Mouse (Mus musculus): Measurements from ENCODE around the gene Hscb. TPM values are rescaled to one million over a fixed set of nuclear protein-coding genes. Genes with fewer than 3 reads are reported as not detected.
"Not testable (repeated sequence)": the region's sequence is repeated elsewhere in the genome, so short reads cannot be mapped to it uniquely, and the experiment has no call there.

The Hscb gene
- 21.6 and 23.2 TPM in 2 replicates for polyA plus RNA-seq (2015; fragmentation: Nextera tagmentation; extraction: Ambion mirVana)

DNA sequence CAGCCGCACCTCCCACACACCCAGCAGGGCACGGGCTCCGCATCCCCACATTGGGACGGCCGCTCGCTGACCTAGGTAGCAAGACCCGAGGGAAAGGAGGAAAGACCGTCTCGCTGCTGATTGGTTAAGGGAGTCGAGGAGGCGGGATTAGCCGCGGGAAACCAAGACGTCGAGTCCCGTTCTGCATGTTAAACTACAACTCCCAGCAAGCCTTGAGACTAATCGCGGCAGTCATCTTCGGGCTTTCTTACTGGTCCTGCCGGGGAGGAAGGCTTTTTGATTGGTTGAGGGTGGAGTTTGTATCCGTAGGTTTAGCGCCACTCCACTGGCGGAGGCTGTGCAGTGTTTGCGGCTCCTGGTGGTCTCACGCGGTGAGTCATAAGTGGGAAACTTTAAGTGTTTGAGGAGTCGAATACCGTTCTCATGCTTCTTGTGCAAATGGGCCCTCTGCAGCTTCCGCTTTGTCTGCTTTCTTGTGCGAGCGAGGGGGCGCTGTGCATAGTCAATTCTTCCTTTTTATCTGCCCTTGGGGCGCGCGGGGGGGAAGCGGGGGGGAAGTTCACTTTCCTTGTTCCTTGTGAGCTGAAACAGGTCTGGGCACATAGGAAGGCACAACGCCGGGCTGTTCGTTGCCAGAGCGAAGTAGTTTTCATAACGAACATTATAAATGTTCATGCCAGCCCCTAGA is at the start of gene Hscb, which contains the start of gene Chek2:
Hscb (minus strand) TSS at position 100 of the 688 bp plus-strand sequence.
Chek2 (plus strand) TSS at position 302 of the 688 bp plus-strand sequence.
- ATAC-seq (ENCODE audit: low FRiP score, low TSS enrichment) = peak; percentile 98
- Histone ChIP-seq H3K36me3 (ENCODE audit: control insufficient read depth, insufficient read depth, low read length) (no peaks in the 10 kb centered on the region), H3K4me2 (replicated peaks; ENCODE audit: low read depth) (peak within 1 kb of the TSS; percentile 95), H3K27me3 (ENCODE audit: control insufficient read depth, insufficient read depth, low read length) (no peaks in the 10 kb centered on the region), H3K9ac (ENCODE audit: low read length) (peak within 1 kb of the TSS; percentile 73), H3K27ac (replicated peaks) (peak within 1 kb of the TSS; percentile 84), H3K4me1 (replicated peaks; ENCODE audit: control insufficient read depth, insufficient read depth) (peaks cover 3% of the 10 kb centered on the region; the same call in 1 of the 2 replicates), H3K4me3 (ENCODE audit: low read depth, low read length) (peak within 1 kb of the TSS; percentile 75), H3K9me3 (ENCODE audit: control insufficient read depth, low read length) (no peaks in the 10 kb centered on the region)
- peak; percentile 96 for DNase-seq (ENCODE audit: low spot score)
- TF ChIP-seq CTCF (IDR thresholded peaks at IDR 0.05; ENCODE audit: low read depth) (peak; percentile 68), EP300 (optimal IDR thresholded peaks at IDR 0.05) (no peak)
- under 1% methylated on average over 41 of the region's 41 CpGs for WGBS

DNA sequence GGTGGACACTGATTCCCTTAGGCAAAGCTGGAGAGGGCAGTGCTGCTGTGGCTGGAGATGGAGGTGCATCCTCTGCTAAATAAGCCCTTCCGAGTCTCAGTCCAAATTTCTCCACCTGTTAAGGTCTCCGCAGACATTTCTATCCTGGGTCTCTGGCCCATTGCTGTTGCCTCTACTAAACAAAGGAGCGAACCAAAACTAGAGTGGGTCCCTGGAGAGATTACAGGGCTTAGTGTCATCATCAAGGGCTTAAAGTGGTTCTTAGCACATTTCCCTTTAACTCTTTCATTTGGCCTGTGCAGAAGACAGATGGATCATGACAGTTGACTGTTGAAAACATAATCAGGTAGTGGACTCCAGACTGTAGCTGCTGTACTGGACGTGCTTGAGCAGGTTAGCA is 49.0 kb upstream of the Hscb start:
- no peak overlapping the region for H3K9ac ChIP-seq (ENCODE audit: low read length)
- 85% methylated on average over 4 of the region's 4 CpGs for WGBS
- no peak for DNase-seq (ENCODE audit: low spot score)
- H3K27ac ChIP-seq (replicated peaks) = no peak overlapping the region
- no peak overlapping the region for H3K4me3 ChIP-seq (ENCODE audit: low read depth, low read length)
- H3K36me3 ChIP-seq (ENCODE audit: control insufficient read depth, insufficient read depth, low read length) = no peaks in the 10 kb centered on the region
- no peak overlapping the region for H3K4me2 ChIP-seq (replicated peaks; ENCODE audit: low read depth)
- H3K4me1 ChIP-seq (replicated peaks; ENCODE audit: control insufficient read depth, insufficient read depth) = no peaks in the 10 kb centered on the region
- no peaks in the 10 kb centered on the region for H3K9me3 ChIP-seq (ENCODE audit: control insufficient read depth, low read length)
- ATAC-seq (ENCODE audit: low FRiP score, low TSS enrichment) = no peak
- TF ChIP-seq EP300 (optimal IDR thresholded peaks at IDR 0.05) (no peak), CTCF (IDR thresholded peaks at IDR 0.05; ENCODE audit: low read depth) (no peak)
- no peaks in the 10 kb centered on the region for H3K27me3 ChIP-seq (ENCODE audit: control insufficient read depth, insufficient read depth, low read length)

DNA sequence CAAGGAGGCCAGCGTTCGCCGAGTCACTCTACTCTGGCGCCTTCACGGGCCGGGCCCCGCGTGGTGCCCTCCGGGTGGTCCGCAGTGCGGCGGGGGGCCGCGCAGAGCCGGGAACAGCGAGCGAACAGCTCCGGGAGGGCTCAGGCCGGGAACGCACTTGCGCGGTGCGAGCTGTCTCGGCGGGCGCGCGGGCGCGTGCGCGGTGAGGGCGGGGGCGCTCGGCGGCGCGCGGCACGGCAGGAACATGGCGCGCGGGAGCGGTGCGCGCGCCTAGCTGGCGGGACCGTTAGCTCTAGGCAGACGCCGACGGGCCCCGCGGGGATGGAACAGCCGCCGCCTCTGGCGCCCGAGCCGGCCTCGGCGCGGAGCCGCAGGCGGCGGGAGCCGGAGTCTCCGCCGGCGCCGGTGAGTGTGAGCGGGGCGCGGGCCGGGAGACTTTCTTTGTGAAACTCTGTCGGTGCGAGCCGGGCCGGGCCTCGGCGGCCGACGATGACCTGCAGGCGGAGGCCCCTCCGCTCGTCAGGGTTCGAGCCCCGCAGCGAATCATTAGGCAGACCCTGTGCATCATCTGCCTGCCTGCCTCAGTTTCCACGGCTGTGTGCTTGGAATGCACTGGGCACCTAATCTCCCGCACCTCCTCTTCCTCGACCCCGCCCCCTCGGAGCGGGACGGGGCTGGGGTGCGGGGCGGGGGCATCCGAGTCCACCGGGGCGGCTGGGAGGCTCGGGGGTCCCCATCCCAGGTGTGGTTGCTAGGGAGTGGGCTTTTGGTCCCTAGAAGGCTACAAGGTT is 40.2 kb upstream of the Hscb start, which contains the start of gene Ttc28:
Ttc28 (plus strand) TSS at position 220 of the 791 bp plus-strand sequence.
- Histone ChIP-seq H3K36me3 (ENCODE audit: control insufficient read depth, insufficient read depth, low read length) (no peaks in the 10 kb centered on the region), H3K4me2 (replicated peaks; ENCODE audit: low read depth) (peak within 1 kb of the TSS; percentile 82), H3K9me3 (ENCODE audit: control insufficient read depth, low read length) (no peaks in the 10 kb centered on the region), H3K4me1 (replicated peaks; ENCODE audit: control insufficient read depth, insufficient read depth) (no peaks in the 10 kb centered on the region), H3K9ac (ENCODE audit: low read length) (peak within 1 kb of the TSS; percentile 85), H3K4me3 (ENCODE audit: low read depth, low read length) (peak within 1 kb of the TSS; percentile 72), H3K27me3 (ENCODE audit: control insufficient read depth, insufficient read depth, low read length) (no peaks in the 10 kb centered on the region), H3K27ac (replicated peaks) (peak within 1 kb of the TSS; percentile 77)
- no peak for TF ChIP-seq EP300 (optimal IDR thresholded peaks at IDR 0.05)
- no peak; the same call in 1 of the 2 replicates for TF ChIP-seq CTCF (IDR thresholded peaks at IDR 0.05; ENCODE audit: low read depth)
- peak; percentile 89 for ATAC-seq (ENCODE audit: low FRiP score, low TSS enrichment)
- DNase-seq (ENCODE audit: low spot score) = peak; percentile 82
- WGBS = under 1% methylated on average over 72 of the region's 101 CpGs

DNA sequence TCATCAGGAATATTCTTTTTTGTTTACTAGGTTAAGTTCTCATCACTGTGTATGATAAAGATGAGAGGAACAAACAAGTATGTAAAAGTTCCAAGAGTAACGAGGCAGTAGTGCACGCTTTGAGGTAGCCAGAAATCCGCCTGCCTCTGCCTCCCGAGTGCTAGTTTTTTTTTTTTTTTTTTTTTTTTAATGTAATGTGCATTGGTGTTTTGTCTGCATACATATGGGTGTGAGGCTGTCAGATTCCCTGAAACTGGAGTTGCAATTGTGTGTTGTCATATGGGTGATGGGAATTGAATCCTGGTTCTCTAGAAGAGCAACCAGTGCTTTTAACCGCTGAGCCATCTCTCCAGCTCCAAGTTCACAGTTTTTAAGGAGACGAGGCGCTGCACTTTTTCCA is 39.5 kb upstream of the Hscb start:
- Histone ChIP-seq H3K27ac (replicated peaks) (peak overlapping the region; percentile 77), H3K9ac (ENCODE audit: low read length) (peak overlapping the region; percentile 85), H3K27me3 (ENCODE audit: control insufficient read depth, insufficient read depth, low read length) (no peaks in the 10 kb centered on the region), H3K4me3 (ENCODE audit: low read depth, low read length) (peak overlapping the region; percentile 72), H3K36me3 (ENCODE audit: control insufficient read depth, insufficient read depth, low read length) (no peaks in the 10 kb centered on the region), H3K4me1 (replicated peaks; ENCODE audit: control insufficient read depth, insufficient read depth) (no peaks in the 10 kb centered on the region), H3K9me3 (ENCODE audit: control insufficient read depth, low read length) (no peaks in the 10 kb centered on the region), H3K4me2 (replicated peaks; ENCODE audit: low read depth) (peak overlapping the region; percentile 82)
- WGBS = 62% methylated on average over 7 of the region's 7 CpGs
- ATAC-seq (ENCODE audit: low FRiP score, low TSS enrichment) = no peak
- TF ChIP-seq EP300 (optimal IDR thresholded peaks at IDR 0.05) = no peak
- no peak for TF ChIP-seq CTCF (IDR thresholded peaks at IDR 0.05; ENCODE audit: low read depth)
- DNase-seq (ENCODE audit: low spot score) = no peak

DNA sequence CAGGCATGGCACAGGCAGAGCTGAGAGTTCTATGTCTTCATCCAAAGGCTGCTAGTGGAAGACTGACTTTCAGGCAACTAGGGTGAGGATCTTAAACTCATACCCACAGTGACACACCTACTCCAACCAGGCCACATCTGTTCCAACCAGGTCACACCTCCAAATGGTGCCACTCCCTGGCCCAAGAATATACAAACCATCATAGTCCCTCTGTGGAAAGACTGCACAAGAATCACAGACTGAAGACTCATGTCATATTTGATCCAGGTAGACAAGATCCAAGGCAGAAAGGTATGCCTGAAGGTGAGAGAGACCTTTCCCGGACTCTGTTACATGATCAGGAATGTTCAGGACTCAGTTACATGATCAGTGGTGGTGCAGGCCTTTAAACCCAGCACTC is 38.9 kb upstream of the Hscb start:
- H3K27ac ChIP-seq (replicated peaks); H3K4me1 ChIP-seq (replicated peaks; ENCODE audit: control insufficient read depth, insufficient read depth); H3K9ac ChIP-seq (ENCODE audit: low read length); H3K9me3 ChIP-seq (ENCODE audit: control insufficient read depth, low read length); ATAC-seq (ENCODE audit: low FRiP score, low TSS enrichment); H3K27me3 ChIP-seq (ENCODE audit: control insufficient read depth, insufficient read depth, low read length); H3K36me3 ChIP-seq (ENCODE audit: control insufficient read depth, insufficient read depth, low read length); H3K4me3 ChIP-seq (ENCODE audit: low read depth, low read length); DNase-seq (ENCODE audit: low spot score); H3K4me2 ChIP-seq (replicated peaks; ENCODE audit: low read depth): not testable (repeated sequence)
- 95% methylated on average over 1 of the region's 1 CpGs for WGBS

All from stomach, postnatal 0 days (tissue).